Mouse (Mus musculus) spleen, adult 2 months (tissue): ENCODE measurements around the gene Ruvbl2.

Source experiments
- CTCF ChIP-seq: fragments of 200-500 bp; IDR thresholded peaks from 2 replicates; pipeline ENCODE4 v1.5.1; 2011; ENCODE audit warnings: mild to moderate bottlenecking, inconsistent platforms; ENCODE audit not compliant: insufficient read depth, insufficient read length, insufficient replicate concordance; ENCODE audit errors: extremely low read depth
- POLR2A ChIP-seq: fragments of 200-500 bp; IDR thresholded peaks from 2 replicates; pipeline ENCODE4 v1.6.1; 2011; ENCODE audit warnings: low read depth, low read length, inconsistent platforms

- TF ChIP-seq CTCF (no peak), POLR2A (no peak)
Measured at GRCm38 (mm10) chr7:45417962-45418492, 19.9 kb downstream of the Ruvbl2 start.
